Mouse (Mus musculus): ENCODE data around the gene Foxred2. TPM values are rescaled to one million over a fixed set of nuclear protein-coding genes. Genes with fewer than 3 reads are reported as not detected.

The Foxred2 gene
- polyA plus RNA-seq, 1 experiment from 2014 or later, result 0.24 TPM

GRCm38 (mm10) chr15:77903176-77903575 is 53.3 kb downstream of the Foxred2 start:
- no peak overlapping the region for H3K4me2 ChIP-seq (replicated peaks; ENCODE audit: low read depth, low read length)
- H3K4me3 ChIP-seq (ENCODE audit: low read depth, low read length), result no peak overlapping the region
- 34% methylated on average over 5 of the region's 5 CpGs for WGBS
- no peak overlapping the region for H3K9ac ChIP-seq (replicated peaks; ENCODE audit: low read depth)
- TF ChIP-seq EP300 (IDR thresholded peaks at IDR 0.05) (no peak), CTCF (IDR thresholded peaks at IDR 0.05) (no peak)
- H3K36me3 ChIP-seq (ENCODE audit: insufficient read depth, low read length), result no peaks in the 10 kb centered on the region
- peaks cover 21% of the 10 kb centered on the region; the same call in 1 of the 2 replicates for H3K4me1 ChIP-seq (ENCODE audit: insufficient read depth, low read depth, low read length)
- ATAC-seq (peak; percentile 46), DNase-seq (ENCODE audit: low spot score) (peak; percentile 70)
- H3K27ac ChIP-seq (ENCODE audit: low read length), result peak overlapping the region; percentile 26; the same call in 1 of the 2 replicates
- H3K9me3 ChIP-seq (ENCODE audit: low read length), result no peaks in the 10 kb centered on the region
- no peaks in the 10 kb centered on the region for H3K27me3 ChIP-seq (replicated peaks; ENCODE audit: insufficient read depth, low read length)

- Histone ChIP-seq H3K4me1 (ENCODE audit: insufficient read depth, low read depth, low read length) (peaks cover 2% of the 10 kb centered on the region; the same call in 1 of the 2 replicates), H3K27ac (ENCODE audit: low read length) (no peak overlapping the region), H3K9ac (replicated peaks; ENCODE audit: low read depth) (no peak overlapping the region), H3K4me3 (ENCODE audit: low read depth, low read length) (no peak overlapping the region), H3K9me3 (ENCODE audit: low read length) (no peaks in the 10 kb centered on the region), H3K36me3 (ENCODE audit: insufficient read depth, low read length) (no peaks in the 10 kb centered on the region), H3K27me3 (replicated peaks; ENCODE audit: insufficient read depth, low read length) (no peaks in the 10 kb centered on the region), H3K4me2 (replicated peaks; ENCODE audit: low read depth, low read length) (no peak overlapping the region)
- no peak for DNase-seq (ENCODE audit: low spot score)
- TF ChIP-seq EP300 (IDR thresholded peaks at IDR 0.05) (no peak), CTCF (IDR thresholded peaks at IDR 0.05) (no peak)
- no peak for ATAC-seq
- 86% methylated on average over 13 of the region's 14 CpGs for WGBS
Measured at GRCm38 (mm10) chr15:77894926-77895325, 61.6 kb downstream of the Foxred2 start.

- TF ChIP-seq CTCF (IDR thresholded peaks at IDR 0.05) (no peak), EP300 (IDR thresholded peaks at IDR 0.05) (peak; percentile 65; the same call in 1 of the 2 replicates)
- no peaks in the 10 kb centered on the region for H3K27me3 ChIP-seq (replicated peaks; ENCODE audit: insufficient read depth, low read length)
- DNase-seq (ENCODE audit: low spot score) (peak; percentile 83), ATAC-seq (peak; percentile 86)
- 34% methylated on average over 10 of the region's 10 CpGs for WGBS
- H3K27ac ChIP-seq (ENCODE audit: low read length), result peak overlapping the region; percentile 73
- H3K4me1 ChIP-seq (ENCODE audit: insufficient read depth, low read depth, low read length), result peaks cover 6% of the 10 kb centered on the region; the same call in 1 of the 2 replicates
- no peaks in the 10 kb centered on the region for H3K36me3 ChIP-seq (ENCODE audit: insufficient read depth, low read length)
- H3K9ac ChIP-seq (replicated peaks; ENCODE audit: low read depth), result no peak overlapping the region
- H3K4me2 ChIP-seq (replicated peaks; ENCODE audit: low read depth, low read length), result no peak overlapping the region
- H3K9me3 ChIP-seq (ENCODE audit: low read length), result no peaks in the 10 kb centered on the region
- no peak overlapping the region for H3K4me3 ChIP-seq (ENCODE audit: low read depth, low read length)
Measured at GRCm38 (mm10) chr15:77893292-77893691, 63.2 kb downstream of the Foxred2 start.

GRCm38 (mm10) chr15:77892420-77892819 is 64.1 kb downstream of the Foxred2 start:
- ATAC-seq, result peak; percentile 40
- Histone ChIP-seq H3K27ac (ENCODE audit: low read length) (peak overlapping the region; percentile 73), H3K9me3 (ENCODE audit: low read length) (no peaks in the 10 kb centered on the region), H3K4me1 (ENCODE audit: insufficient read depth, low read depth, low read length) (peaks cover 6% of the 10 kb centered on the region; the same call in 1 of the 2 replicates), H3K4me2 (replicated peaks; ENCODE audit: low read depth, low read length) (no peak overlapping the region), H3K36me3 (ENCODE audit: insufficient read depth, low read length) (no peaks in the 10 kb centered on the region), H3K9ac (replicated peaks; ENCODE audit: low read depth) (no peak overlapping the region), H3K27me3 (replicated peaks; ENCODE audit: insufficient read depth, low read length) (no peaks in the 10 kb centered on the region), H3K4me3 (ENCODE audit: low read depth, low read length) (no peak overlapping the region)
- TF ChIP-seq CTCF (IDR thresholded peaks at IDR 0.05), result peak; percentile 43; the same call in 1 of the 2 replicates
- TF ChIP-seq EP300 (IDR thresholded peaks at IDR 0.05), result no peak
- WGBS, result 63% methylated on average over 10 of the region's 10 CpGs
- DNase-seq (ENCODE audit: low spot score), result peak; percentile 70

GRCm38 (mm10) chr15:77891766-77892165 is 64.8 kb downstream of the Foxred2 start:
- Histone ChIP-seq H3K9me3 (ENCODE audit: low read length) (no peaks in the 10 kb centered on the region), H3K4me2 (replicated peaks; ENCODE audit: low read depth, low read length) (no peak overlapping the region), H3K27me3 (replicated peaks; ENCODE audit: insufficient read depth, low read length) (no peaks in the 10 kb centered on the region), H3K4me3 (ENCODE audit: low read depth, low read length) (no peak overlapping the region), H3K4me1 (ENCODE audit: insufficient read depth, low read depth, low read length) (peaks cover 6% of the 10 kb centered on the region; the same call in 1 of the 2 replicates), H3K27ac (ENCODE audit: low read length) (peak overlapping the region; percentile 55; the same call in 1 of the 2 replicates), H3K9ac (replicated peaks; ENCODE audit: low read depth) (no peak overlapping the region), H3K36me3 (ENCODE audit: insufficient read depth, low read length) (no peaks in the 10 kb centered on the region)
- DNase-seq (ENCODE audit: low spot score) (peak; percentile 74), ATAC-seq (peak; percentile 62)
- TF ChIP-seq EP300 (IDR thresholded peaks at IDR 0.05), result peak; percentile 66
- no peak for TF ChIP-seq CTCF (IDR thresholded peaks at IDR 0.05)
- 56% methylated on average over 8 of the region's 8 CpGs for WGBS

Other genes starting within 250 kb of the Foxred2 start
- gene Apol9b, start 227.7 kb downstream of the Foxred2 start, polyA plus RNA-seq (2015; fragmentation: Nextera tagmentation; extraction: Ambion mirVana), result 0.14 and 0.31 TPM in 2 replicates
- 0.06 and 0.26 TPM in 2 replicates for gene Apol8, start 199.7 kb downstream of the Foxred2 start, polyA plus RNA-seq (2015; fragmentation: Nextera tagmentation; extraction: Ambion mirVana)
- gene Myh9, start 114.5 kb downstream of the Foxred2 start, polyA plus RNA-seq (2015; fragmentation: Nextera tagmentation; extraction: Ambion mirVana), result 59.3 and 67.3 TPM in 2 replicates
- 121 and 122 TPM in 2 replicates for gene Txn2, start 27.7 kb downstream of the Foxred2 start, polyA plus RNA-seq (2015; fragmentation: Nextera tagmentation; extraction: Ambion mirVana)
- 82.4 and 95.8 TPM in 2 replicates for gene Eif3d, start 14.1 kb upstream of the Foxred2 start, polyA plus RNA-seq (2015; fragmentation: Nextera tagmentation; extraction: Ambion mirVana)
- not detected in 2 replicates for gene Cacng2, start 163.3 kb upstream of the Foxred2 start, polyA plus RNA-seq (2015; fragmentation: Nextera tagmentation; extraction: Ambion mirVana)
- gene Ift27, start 217.4 kb upstream of the Foxred2 start, polyA plus RNA-seq (2015; fragmentation: Nextera tagmentation; extraction: Ambion mirVana), result 61.6 and 62.2 TPM in 2 replicates
- not detected in 2 replicates for gene Pvalb, start 249.7 kb upstream of the Foxred2 start, polyA plus RNA-seq (2015; fragmentation: Nextera tagmentation; extraction: Ambion mirVana)